Mouse (Mus musculus) heart, embryonic 12.5 days (tissue): ENCODE measurements around the gene Cacnb3. TPM values are rescaled to one million over a fixed set of nuclear protein-coding genes. Genes with fewer than 3 reads are reported as not detected.

Source experiments
- polyA plus RNA-seq: library from polyadenylated mRNA; unstranded; fragments of >200 nt; fragmentation: Nextera tagmentation; extraction: Ambion mirVana; gene quantifications from 2 replicates; pipeline ENCODE4 v1.2.1, GENCODE M21; 2016

Gene Cacnb3
- polyA plus RNA-seq, 1 experiment from 2014 or later = 10.3 TPM

Other genes starting within 250 kb of the Cacnb3 start
- gene Olfr283, start 249.9 kb upstream of the Cacnb3 start, polyA plus RNA-seq = not detected in 2 replicates
- gene Olfr282, start 199.6 kb upstream of the Cacnb3 start, polyA plus RNA-seq = not detected in 2 replicates
- gene Olfr281, start 178.3 kb upstream of the Cacnb3 start, polyA plus RNA-seq = not detected in 2 replicates
- gene OR5BS1P, start 160.9 kb upstream of the Cacnb3 start, polyA plus RNA-seq = not detected in 2 replicates
- gene Lalba, start 148.1 kb upstream of the Cacnb3 start, polyA plus RNA-seq = not detected in 2 replicates
- gene Olfr279, start 138.4 kb upstream of the Cacnb3 start, polyA plus RNA-seq = not detected in 2 replicates
- gene Kansl2, start 96.6 kb upstream of the Cacnb3 start, polyA plus RNA-seq = 95.9 and 99.7 TPM in 2 replicates
- 37.9 and 39.5 TPM in 2 replicates for gene Ccnt1, start 59.9 kb upstream of the Cacnb3 start, polyA plus RNA-seq
- gene 4930415O20Rik, start 59.8 kb upstream of the Cacnb3 start, polyA plus RNA-seq = not detected in 2 replicates
- 46.7 and 46.8 TPM in 2 replicates for gene Adcy6, start 20.8 kb upstream of the Cacnb3 start, polyA plus RNA-seq
- 15.0 and 16.4 TPM in 2 replicates for gene Ddx23, start 32.1 kb downstream of the Cacnb3 start, polyA plus RNA-seq
- gene Rnd1, start 46.6 kb downstream of the Cacnb3 start, polyA plus RNA-seq = 0.91 and 1.1 TPM in 2 replicates
- 0.33 and 0.62 TPM in 2 replicates for gene Ccdc65, start 77.4 kb downstream of the Cacnb3 start, polyA plus RNA-seq
- gene Fkbp11, start 97.4 kb downstream of the Cacnb3 start, polyA plus RNA-seq = 13.2 and 17.8 TPM in 2 replicates
- 46.3 and 46.9 TPM in 2 replicates for gene Arf3, start 132.4 kb downstream of the Cacnb3 start, polyA plus RNA-seq
- not detected in 2 replicates for gene Wnt10b, start 147.3 kb downstream of the Cacnb3 start, polyA plus RNA-seq
- gene Wnt1, start 159.0 kb downstream of the Cacnb3 start, polyA plus RNA-seq = not detected in 2 replicates
- gene Ddn, start 178.7 kb downstream of the Cacnb3 start, polyA plus RNA-seq = 0.04 and 0.14 TPM in 2 replicates
- gene Prkag1, start 200.7 kb downstream of the Cacnb3 start, polyA plus RNA-seq = 81.5 and 83.5 TPM in 2 replicates
- 9.2 and 10.3 TPM in 2 replicates for gene Kmt2d, start 240.4 kb downstream of the Cacnb3 start, polyA plus RNA-seq